Comparison of ENCODE assay signal across 23 mouse cellular contexts in the genomic region with DNA sequence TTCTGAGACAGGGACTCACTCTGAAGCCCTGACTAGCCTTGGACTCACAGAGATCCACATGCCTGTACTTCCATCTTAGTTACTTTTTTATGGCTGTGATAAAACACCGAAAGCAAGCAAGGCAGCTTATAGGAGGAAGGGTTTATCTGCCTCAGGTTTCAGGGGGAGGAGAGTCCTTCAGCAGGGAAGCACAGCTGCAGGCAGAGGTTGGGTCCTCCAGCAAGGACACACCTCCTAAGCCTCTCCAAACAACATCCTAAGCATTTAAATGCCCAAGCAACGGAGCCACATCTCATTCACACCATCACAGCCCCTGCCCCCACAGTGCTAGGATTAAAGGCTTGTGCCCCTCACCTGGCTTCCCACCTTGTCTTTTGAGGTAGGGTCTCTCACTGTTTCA. TPM values are rescaled to one million over a fixed set of nuclear protein-coding genes. Genes with fewer than 3 reads are reported as not detected.
DNase-seq lines count a peak whose midpoint lies in the region; ATAC-seq and TF ChIP-seq lines count a peak whose summit lies in the region.
"Had no signal": no experiment of that assay in that cellular context is flagged by ENCODE, and none has a peak within 500 bp of the region (broad histone marks: within the 10 kb centered on the region; RNA-seq: fewer than 3 reads in every experiment).

No protein-coding gene starts in this region.

- no peak overlapping the region for H3K4me2 ChIP-seq in heart, embryonic 12.5 days
- no peak overlapping the region for H3K4me2 ChIP-seq in kidney, embryonic 16.5 days (replicated peaks; ENCODE audit: low read depth, low read length)
- no peak overlapping the region for H3K4me2 ChIP-seq in intestine, embryonic 15.5 days (replicated peaks)
- H3K4me2 ChIP-seq: heart, embryonic 13.5 days; hindbrain, embryonic 15.5 days had no signal

- 0 out of 2 replicates have a peak overlapping the region, but pooled peaks have one; percentile 25 for H3K27ac ChIP-seq in heart, embryonic 10.5 days
- no peak overlapping the region for H3K27ac ChIP-seq in heart, embryonic 12.5 days (ENCODE audit: poor library complexity, severe bottlenecking)
- no peak overlapping the region for H3K27ac ChIP-seq in kidney, embryonic 16.5 days (ENCODE audit: low read length)
- H3K27ac ChIP-seq in ES-Bruce4 (ENCODE audit: insufficient read depth, low read length), result 0 out of 2 replicates have a peak overlapping the region, but pooled peaks have one; percentile 5
- no peak overlapping the region for H3K27ac ChIP-seq in intestine, embryonic 15.5 days
- H3K27ac ChIP-seq: embryonic facial prominence, embryonic 10.5 days; forebrain, embryonic 10.5 days; heart, embryonic 13.5 days; hindbrain, embryonic 10.5 days; hindbrain, embryonic 15.5 days had no signal

- ATAC-seq in heart, embryonic 12.5 days (ENCODE audit: insufficient number of reproducible peaks, low FRiP score), result no peak
- ATAC-seq in kidney, embryonic 16.5 days (ENCODE audit: low FRiP score, low TSS enrichment), result peak; percentile 11; the same call in 1 of the 2 replicates
- ATAC-seq in intestine, embryonic 15.5 days, result peak; percentile 77
- ATAC-seq in monocyte, adult 5-6 weeks (replicated peaks; ENCODE audit: insufficient number of reproducible peaks, low FRiP score, low TSS enrichment, poor library complexity, severe bottlenecking), result no peak
- ATAC-seq: CD4-positive, CD25-positive, alpha-beta regulatory T cell, adult 4 months; forebrain, embryonic 14.5 days; Patski had no signal

- H3K36me3 ChIP-seq in heart, embryonic 10.5 days, result peaks cover 25% of the 10 kb centered on the region
- peaks cover 25% of the 10 kb centered on the region for H3K36me3 ChIP-seq in heart, embryonic 12.5 days
- H3K36me3 ChIP-seq in kidney, embryonic 16.5 days (ENCODE audit: insufficient read depth, low read length), result peaks cover 20% of the 10 kb centered on the region
- no peaks in the 10 kb centered on the region for H3K36me3 ChIP-seq in ES-Bruce4 (ENCODE audit: control insufficient read depth, insufficient read depth, low read length, poor library complexity, severe bottlenecking)
- H3K36me3 ChIP-seq in intestine, embryonic 15.5 days, result peaks cover 9% of the 10 kb centered on the region
- H3K36me3 ChIP-seq: hindbrain, embryonic 15.5 days had no signal

- H3K4me1 ChIP-seq in heart, embryonic 10.5 days, result peaks cover 49% of the 10 kb centered on the region
- peaks cover 53% of the 10 kb centered on the region for H3K4me1 ChIP-seq in heart, embryonic 12.5 days (replicated peaks)
- H3K4me1 ChIP-seq in kidney, embryonic 16.5 days (ENCODE audit: insufficient read depth, low read length), result peaks cover 27% of the 10 kb centered on the region
- peaks cover 9% of the 10 kb centered on the region for H3K4me1 ChIP-seq in ES-Bruce4 (ENCODE audit: control insufficient read depth, insufficient read depth, low read length)
- H3K4me1 ChIP-seq in intestine, embryonic 15.5 days (replicated peaks), result peaks cover 7% of the 10 kb centered on the region; the same call in 1 of the 2 replicates

- H3K9me3 ChIP-seq in heart, embryonic 10.5 days, result no peaks in the 10 kb centered on the region
- no peaks in the 10 kb centered on the region; the same call in 1 of the 2 replicates for H3K9me3 ChIP-seq in heart, embryonic 12.5 days (replicated peaks)
- 0 out of 2 replicates have a peak, but pooled peaks cover 3% of the 10 kb centered on the region for H3K9me3 ChIP-seq in kidney, embryonic 16.5 days (ENCODE audit: low read length)
- H3K9me3 ChIP-seq in ES-Bruce4 (replicated peaks; ENCODE audit: control insufficient read depth, insufficient read depth, low read length, poor library complexity, severe bottlenecking), result no peaks in the 10 kb centered on the region
- H3K9me3 ChIP-seq in intestine, embryonic 15.5 days, result no peaks in the 10 kb centered on the region
- H3K9me3 ChIP-seq: embryonic facial prominence, embryonic 10.5 days; forebrain, embryonic 10.5 days; heart, embryonic 13.5 days; hindbrain, embryonic 10.5 days; hindbrain, embryonic 15.5 days had no signal

- intact Hi-C loops in gastrocnemius, postnatal 14 days (cut with DNase I; ENCODE audit: low total_unique reads), result no loop called here

- TF ChIP-seq EP300 in ES-Bruce4 (IDR thresholded peaks at IDR 0.05; ENCODE audit: insufficient read depth, low read depth, low read length), result peak; percentile 70

- 15% methylated on average over 2 of the region's 2 CpGs for WGBS in heart, embryonic 10.5 days
- 28% methylated on average over 2 of the region's 2 CpGs for WGBS in heart, embryonic 12.5 days
- WGBS in kidney, embryonic 16.5 days, result 12% methylated on average over 2 of the region's 2 CpGs
- WGBS in intestine, embryonic 15.5 days, result 20% methylated on average over 2 of the region's 2 CpGs

- TF ChIP-seq POLR2A in ES-Bruce4 (IDR thresholded peaks at IDR 0.05; ENCODE audit: insufficient read depth, low read length), result no peak

- no peak for DNase-seq in heart, embryonic 10.5 days (ENCODE audit: low spot score)
- DNase-seq in kidney, postnatal 10 days, result no peak
- DNase-seq in gastrocnemius, postnatal 14 days, result no peak
- DNase-seq: adrenal gland, adult 8-10 months; adrenal gland, postnatal 36 days; B cell, adult 2 months; cerebellum, adult 2 months; cerebellum, postnatal 10 days; heart, adult 18-20 months; heart, postnatal 10 days had no signal

- no peak for TF ChIP-seq CTCF in ES-Bruce4 (IDR thresholded peaks at IDR 0.05; ENCODE audit: low read depth, low read length)

- no peak overlapping the region for H3K9ac ChIP-seq in heart, embryonic 12.5 days
- H3K9ac ChIP-seq in kidney, embryonic 16.5 days (replicated peaks; ENCODE audit: low read length), result 0 out of 2 replicates have a peak overlapping the region, but pooled peaks have one; percentile 2
- no peak overlapping the region for H3K9ac ChIP-seq in ES-Bruce4 (ENCODE audit: low read depth, poor library complexity, severe bottlenecking)
- no peak overlapping the region for H3K9ac ChIP-seq in intestine, embryonic 15.5 days
- H3K9ac ChIP-seq: hindbrain, embryonic 15.5 days had no signal

- H3K27me3 ChIP-seq in heart, embryonic 10.5 days (ENCODE audit: insufficient read depth, poor library complexity, severe bottlenecking), result no peaks in the 10 kb centered on the region
- no peaks in the 10 kb centered on the region for H3K27me3 ChIP-seq in heart, embryonic 12.5 days (replicated peaks)
- no peaks in the 10 kb centered on the region for H3K27me3 ChIP-seq in kidney, embryonic 16.5 days (ENCODE audit: insufficient read depth, low read length)
- no peaks in the 10 kb centered on the region for H3K27me3 ChIP-seq in ES-Bruce4 (ENCODE audit: control insufficient read depth, insufficient read depth, low read length, poor library complexity, severe bottlenecking)
- no peaks in the 10 kb centered on the region for H3K27me3 ChIP-seq in intestine, embryonic 15.5 days (replicated peaks)
- H3K27me3 ChIP-seq: heart, embryonic 13.5 days; hindbrain, embryonic 15.5 days; Patski had no signal

- no peak overlapping the region for H3K4me3 ChIP-seq in heart, embryonic 10.5 days
- no peak overlapping the region for H3K4me3 ChIP-seq in heart, embryonic 12.5 days
- H3K4me3 ChIP-seq in kidney, embryonic 16.5 days (ENCODE audit: low read length), result no peak overlapping the region
- H3K4me3 ChIP-seq in ES-Bruce4 (ENCODE audit: low read depth, low read length), result no peak overlapping the region
- H3K4me3 ChIP-seq in intestine, embryonic 15.5 days (replicated peaks), result no peak overlapping the region
- H3K4me3 ChIP-seq: embryonic facial prominence, embryonic 10.5 days; forebrain, embryonic 10.5 days; heart, embryonic 13.5 days; hindbrain, embryonic 10.5 days; hindbrain, embryonic 15.5 days had no signal

RNA-seq across cellular contexts. Expression of a gene that starts 18.8 kb away (rescaled TPM):
- polyA plus RNA-seq in heart, embryonic 10.5 days (2016; fragmentation: Nextera tagmentation; extraction: Ambion mirVana), result 176 and 192 TPM in 2 replicates
- 184 and 194 TPM in 2 replicates for polyA plus RNA-seq in heart, embryonic 12.5 days (2016; fragmentation: Nextera tagmentation; extraction: Ambion mirVana)
- 167 and 174 TPM in 2 replicates for polyA plus RNA-seq in kidney, embryonic 16.5 days (2015; fragmentation: Nextera tagmentation; extraction: Ambion mirVana)
- polyA plus RNA-seq in ES-Bruce4 (2011; ENCODE audit: insufficient read depth, insufficient read length, low read depth, missing spikeins), result 54.8 and 56.9 TPM in 2 replicates
- 172 and 179 TPM in 2 replicates for polyA plus RNA-seq in intestine, embryonic 15.5 days (2015; fragmentation: Nextera tagmentation; extraction: Ambion mirVana)
- 10 to 100 TPM; 17.2 to 18.9 TPM for total RNA-seq in gastrocnemius, postnatal 14 days (2021)
- total RNA-seq in monocyte, adult 5-6 weeks (2017), result 31.2 to 45.9 TPM (median 45.4 TPM) in 3 replicates

RNA-seq across cellular contexts. Expression of a gene that starts 40.1 kb away (rescaled TPM):
- polyA plus RNA-seq in heart, embryonic 10.5 days (2016; fragmentation: Nextera tagmentation; extraction: Ambion mirVana), result 22.3 and 24.8 TPM in 2 replicates
- polyA plus RNA-seq in heart, embryonic 12.5 days (2016; fragmentation: Nextera tagmentation; extraction: Ambion mirVana), result 23.2 and 24.3 TPM in 2 replicates
- polyA plus RNA-seq in kidney, embryonic 16.5 days (2015; fragmentation: Nextera tagmentation; extraction: Ambion mirVana), result 32.9 and 33.1 TPM in 2 replicates
- polyA plus RNA-seq in ES-Bruce4 (2011; ENCODE audit: insufficient read depth, insufficient read length, low read depth, missing spikeins), result 8.7 and 8.9 TPM in 2 replicates
- polyA plus RNA-seq in intestine, embryonic 15.5 days (2015; fragmentation: Nextera tagmentation; extraction: Ambion mirVana), result 24.0 and 25.7 TPM in 2 replicates
- total RNA-seq in gastrocnemius, postnatal 14 days (2021), result 1 to 10 TPM; 5.5 to 5.9 TPM
- 12.0 to 22.8 TPM (median 15.4 TPM) in 3 replicates for total RNA-seq in monocyte, adult 5-6 weeks (2017)

Comparison
In these comparisons a context has a peak if more than half of its experiments do, and no peak if none do; other contexts are left out.
1. H3K27ac ChIP-seq: peak in heart, embryonic 10.5 days (single experiment) and ES-Bruce4 (single experiment); none in heart, embryonic 12.5 days (single experiment), kidney, embryonic 16.5 days (single experiment) and intestine, embryonic 15.5 days (single experiment).
2. ATAC-seq: peak in kidney, embryonic 16.5 days (single experiment) and intestine, embryonic 15.5 days (single experiment); none in heart, embryonic 12.5 days (single experiment) and monocyte, adult 5-6 weeks (single experiment).